Mouse (Mus musculus) layer of hippocampus, adult 9-11 months (tissue): ENCODE measurements at regions not wholly inside any gene's neighbourhood (a gene's known extent, or its start where the extent isn't known, plus 50 kb on each side); places are given as distances from the start of the nearest gene placed in this dataset.

Experiments used
- DNase-seq: peaks from one replicate; pipeline ENCODE4 v3.0.0; 2022

DNA sequence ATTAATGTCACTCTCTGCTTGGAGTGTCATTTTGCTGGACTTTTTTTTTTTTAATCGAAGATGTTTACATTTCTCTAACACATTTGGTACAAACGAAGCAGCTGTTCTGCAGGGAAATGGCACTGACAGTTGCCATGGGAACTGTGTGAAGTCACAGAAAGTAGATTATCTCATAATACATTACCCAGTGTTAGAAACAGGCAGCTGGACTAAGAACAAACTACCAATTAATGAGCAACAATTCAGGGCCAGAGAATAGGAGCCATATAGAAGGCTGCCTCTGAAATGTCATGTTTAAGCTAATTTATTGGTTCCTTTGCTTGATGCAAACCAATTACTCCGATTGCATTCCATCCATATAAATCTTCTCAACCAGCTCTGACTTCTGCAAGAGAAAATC is 159.3 kb upstream of the Large1 start:
- peak; percentile 34 for DNase-seq
